Mouse (Mus musculus) stomach, embryonic 16.5 days (tissue): Measurements from ENCODE around the gene Qk. TPM values are rescaled to one million over a fixed set of nuclear protein-coding genes. Genes with fewer than 3 reads are reported as not detected.
A peak's percentile ranks its signal among the peaks of the same experiment; 100 is the strongest.

Experiments
- ATAC-seq: fragments of 200-750 bp; cut with Nextera tagmentation; 2 replicates; pipeline ENCODE4 v1.8.0; 2017; ENCODE audit warnings: moderate number of reproducible peaks, moderate TSS enrichment; ENCODE audit not compliant: insufficient read depth, low FRiP score
- H3K27ac ChIP-seq: fragments of 300-500 bp; sonication (generic); 2 replicates; pipeline ENCODE4 v1.5.1; 2014; ENCODE audit warnings: low read length
- H3K27me3 ChIP-seq: fragments of 300-500 bp; sonication (generic); 2 replicates; pipeline ENCODE4 v1.6.1; 2014; ENCODE audit warnings: low read length, control low read depth, mixed read lengths; ENCODE audit not compliant: control insufficient read depth, insufficient read depth
- H3K36me3 ChIP-seq: fragments of 300-500 bp; sonication (generic); 2 replicates; pipeline ENCODE4 v1.6.1; 2014; ENCODE audit warnings: low read length; ENCODE audit not compliant: control insufficient read depth, insufficient read depth
- H3K4me1 ChIP-seq: fragments of 300-500 bp; sonication (generic); 2 replicates; pipeline ENCODE4 v1.6.1; 2014; ENCODE audit warnings: low read length, control low read depth, mixed read lengths; ENCODE audit not compliant: control insufficient read depth, insufficient read depth
- H3K4me2 ChIP-seq: fragments of 300-500 bp; sonication (generic); 2 replicates; pipeline ENCODE4 v1.6.1; 2014; ENCODE audit warnings: low read depth, low read length, mixed read lengths
- H3K4me3 ChIP-seq: fragments of 300-500 bp; sonication (generic); replicated peaks from 2 replicates; pipeline ENCODE4 v1.5.1; 2014; ENCODE audit warnings: mild to moderate bottlenecking, low read length
- H3K9ac ChIP-seq: fragments of 300-500 bp; sonication (generic); 2 replicates; pipeline ENCODE4 v1.6.1; 2014; ENCODE audit warnings: low read length
- H3K9me3 ChIP-seq: fragments of 300-500 bp; sonication (generic); replicated peaks from 2 replicates; pipeline ENCODE4 v1.6.1; 2016; ENCODE audit warnings: low read length, control low read depth; ENCODE audit not compliant: control insufficient read depth
- WGBS: fragments of 180-500 bp; shearing (Covaris S2); extraction: QIAGEN DNeasy Blood & Tissue Kit; methylation state at CpG from one replicate; pipeline ENCODE4 v1.1.7; 2014; 5-methylcytosine and 5-hydroxymethylcytosine counted together
- polyA plus RNA-seq: library from polyadenylated mRNA; unstranded; fragments of >200 nt; fragmentation: Nextera tagmentation; extraction: Ambion mirVana; gene quantifications from 2 replicates; pipeline ENCODE4 v1.2.1, GENCODE M21; 2015

Gene Qk
- polyA plus RNA-seq, 1 experiment from 2014 or later = 17.1 TPM

DNA sequence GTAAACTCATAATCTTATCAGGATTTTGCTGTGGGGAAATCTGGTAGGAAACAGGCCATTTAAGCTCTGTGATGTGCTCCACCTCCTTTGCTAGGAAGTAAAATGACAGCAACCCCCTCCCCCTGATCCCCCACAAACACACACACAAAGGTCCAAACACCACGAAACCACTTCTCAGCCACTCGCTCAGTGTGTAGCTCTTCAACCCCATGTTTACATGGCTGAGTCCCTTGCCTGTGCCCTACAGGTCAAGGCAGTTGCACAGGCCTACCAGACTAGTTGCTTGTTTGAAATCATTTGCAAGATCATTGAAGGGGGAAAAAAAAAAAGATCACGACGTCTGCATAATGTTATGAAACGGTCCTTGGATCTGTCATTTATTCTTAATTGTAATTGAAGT is 9.8 kb upstream of the Qk start:
- H3K4me3 ChIP-seq = no peak overlapping the region
- WGBS = 55% methylated on average over 5 of the region's 5 CpGs
- peaks cover 2% of the 10 kb centered on the region; the same call in 1 of the 2 replicates for H3K4me1 ChIP-seq
- no peaks in the 10 kb centered on the region for H3K9me3 ChIP-seq
- no peak overlapping the region for H3K9ac ChIP-seq
- no peak overlapping the region for H3K27ac ChIP-seq
- no peak overlapping the region for H3K4me2 ChIP-seq
- no peaks in the 10 kb centered on the region for H3K36me3 ChIP-seq
- no peaks in the 10 kb centered on the region for H3K27me3 ChIP-seq
- ATAC-seq = no peak

DNA sequence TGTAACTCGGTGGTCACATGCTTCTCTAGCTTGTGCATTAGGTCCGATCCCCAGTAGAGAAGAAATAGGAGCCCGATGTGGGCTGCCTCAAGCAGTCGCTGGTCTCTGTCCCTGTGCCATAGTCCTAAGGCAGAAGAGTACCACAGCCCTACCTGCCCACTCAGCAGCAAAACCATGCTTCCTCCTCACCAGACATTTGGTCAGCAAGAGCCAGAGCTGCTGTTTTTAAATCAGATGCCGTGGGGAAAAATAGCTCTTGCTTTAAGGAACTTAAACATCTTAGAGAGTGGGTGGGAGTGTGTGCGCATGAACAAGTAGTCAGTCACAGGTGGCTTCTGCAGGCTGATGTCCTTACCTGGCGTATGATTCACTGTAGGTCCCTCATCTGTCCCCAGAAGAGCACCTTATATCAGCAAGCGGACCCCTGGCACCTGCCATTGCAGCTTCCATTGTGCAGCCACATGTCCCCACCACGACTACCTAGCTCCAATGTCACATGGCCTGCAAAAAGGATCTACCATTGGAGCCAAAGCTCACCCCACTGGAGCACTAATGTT is 9.0 kb upstream of the Qk start:
- Histone ChIP-seq H3K4me3 (no peak overlapping the region), H3K4me1 (no peaks in the 10 kb centered on the region), H3K9ac (no peak overlapping the region), H3K36me3 (no peaks in the 10 kb centered on the region), H3K9me3 (no peaks in the 10 kb centered on the region), H3K4me2 (no peak overlapping the region), H3K27ac (no peak overlapping the region), H3K27me3 (no peaks in the 10 kb centered on the region)
- ATAC-seq = no peak
- 86% methylated on average over 9 of the region's 9 CpGs for WGBS

DNA sequence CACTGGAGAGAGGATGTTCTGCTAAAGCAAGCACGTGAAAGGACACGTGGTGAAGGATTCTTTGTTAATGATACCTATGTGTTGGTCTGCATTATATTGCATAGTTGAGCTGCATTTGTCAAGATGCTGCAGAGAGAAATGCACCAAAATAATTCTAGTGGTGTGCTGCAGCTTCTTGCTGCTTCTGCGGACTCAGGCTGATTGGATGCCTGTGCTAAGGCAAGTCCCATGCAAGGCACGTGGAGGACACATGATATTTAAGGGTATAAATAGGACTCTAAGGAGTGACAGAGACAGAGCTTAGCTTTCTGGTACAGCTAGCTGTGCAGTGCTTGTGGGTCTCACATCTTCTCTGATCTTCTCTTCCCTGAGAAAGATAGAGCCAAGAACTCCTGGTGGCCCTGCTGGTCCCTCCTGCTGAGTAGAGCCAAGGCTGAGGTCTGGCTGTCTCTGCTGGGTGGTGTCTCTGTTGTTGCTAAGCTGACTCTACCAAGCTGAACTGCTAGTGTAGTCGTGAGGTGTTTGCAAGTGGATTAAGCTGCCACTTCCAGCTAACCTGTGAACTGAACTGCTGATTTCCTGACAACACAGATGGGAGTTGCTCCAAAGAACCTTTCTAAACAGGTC is 8.0 kb upstream of the Qk start:
- Histone ChIP-seq H3K9me3 (no peaks in the 10 kb centered on the region), H3K27me3 (no peaks in the 10 kb centered on the region), H3K4me1 (no peaks in the 10 kb centered on the region), H3K4me3 (no peak overlapping the region), H3K4me2 (no peak overlapping the region), H3K36me3 (no peaks in the 10 kb centered on the region), H3K27ac (no peak overlapping the region), H3K9ac (no peak overlapping the region)
- 72% methylated on average over 5 of the region's 5 CpGs for WGBS
- ATAC-seq = no peak

DNA sequence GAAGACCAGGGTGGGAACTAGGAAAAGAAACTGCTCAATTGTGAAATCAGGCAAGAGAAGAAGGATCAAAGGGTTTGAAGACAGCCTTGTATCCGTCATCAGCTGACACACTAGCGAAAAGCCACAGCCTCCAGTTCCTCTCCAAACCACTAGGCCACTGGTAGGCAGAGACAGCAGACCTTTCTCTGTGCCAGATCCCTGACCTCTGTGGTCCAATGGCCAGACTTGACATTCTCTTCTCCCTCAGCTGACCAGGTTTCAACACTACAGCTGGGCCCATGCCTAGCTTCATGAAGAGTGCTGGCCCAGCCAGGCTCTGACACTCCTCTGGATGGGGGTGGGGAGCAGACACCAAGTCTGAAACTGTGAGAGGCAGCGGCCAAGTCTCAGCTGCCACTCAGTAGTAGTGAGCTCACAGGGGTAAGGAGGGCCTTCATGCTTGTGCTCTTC is 7.0 kb upstream of the Qk start:
- H3K4me2 ChIP-seq = no peak overlapping the region
- no peaks in the 10 kb centered on the region; the same call in 1 of the 2 replicates for H3K4me1 ChIP-seq
- no peak overlapping the region for H3K27ac ChIP-seq
- H3K9me3 ChIP-seq = no peaks in the 10 kb centered on the region
- no peaks in the 10 kb centered on the region for H3K36me3 ChIP-seq
- H3K4me3 ChIP-seq = no peak overlapping the region
- 81% methylated on average over 3 of the region's 3 CpGs for WGBS
- ATAC-seq = no peak
- no peak overlapping the region for H3K9ac ChIP-seq
- H3K27me3 ChIP-seq = no peaks in the 10 kb centered on the region

DNA sequence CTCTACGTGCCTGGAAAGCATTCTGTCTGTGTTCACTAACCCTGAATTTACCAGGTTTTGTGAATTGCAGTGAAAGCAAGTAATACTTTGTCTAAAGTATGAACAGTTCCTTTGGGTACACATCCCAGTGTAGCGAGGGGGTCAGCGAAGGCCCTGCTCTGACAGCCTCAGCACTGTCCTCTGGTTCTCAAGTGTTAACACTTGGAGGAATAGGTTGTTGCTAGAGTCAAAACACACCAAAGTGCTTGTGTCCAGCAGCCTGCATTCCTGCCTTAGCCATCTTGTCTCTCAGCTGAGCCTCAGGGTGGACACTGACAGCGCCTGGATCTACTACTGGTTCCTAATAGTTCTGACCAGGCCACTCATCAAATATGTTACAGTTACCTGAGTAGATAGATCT is 6.3 kb upstream of the Qk start:
- Histone ChIP-seq H3K4me3 (no peak overlapping the region), H3K36me3 (no peaks in the 10 kb centered on the region), H3K9ac (no peak overlapping the region), H3K9me3 (no peaks in the 10 kb centered on the region), H3K4me1 (no peaks in the 10 kb centered on the region; the same call in 1 of the 2 replicates), H3K4me2 (no peak overlapping the region), H3K27ac (no peak overlapping the region), H3K27me3 (no peaks in the 10 kb centered on the region)
- WGBS = 97% methylated on average over 4 of the region's 4 CpGs
- no peak for ATAC-seq

DNA sequence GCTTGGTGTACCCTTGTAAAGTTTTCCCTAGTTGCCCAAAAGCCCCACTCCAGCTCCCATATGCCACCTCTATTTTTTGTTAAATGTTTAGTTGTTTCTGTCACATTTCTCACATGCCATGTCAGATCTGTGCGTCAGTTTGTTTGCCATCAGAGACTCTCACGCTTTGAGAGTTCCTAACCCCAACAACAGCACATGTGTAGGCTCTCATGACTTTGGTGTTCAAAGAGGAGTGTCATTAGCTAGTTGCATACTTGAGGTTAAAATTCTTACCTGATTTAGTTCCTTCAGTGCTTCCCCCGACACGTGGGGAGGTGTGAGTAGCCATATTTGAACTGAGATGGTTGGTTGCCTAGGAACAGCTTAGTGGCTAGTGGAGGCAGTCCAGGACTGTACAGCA is 2.1 kb upstream of the Qk start:
- 85% methylated on average over 4 of the region's 4 CpGs for WGBS

DNA sequence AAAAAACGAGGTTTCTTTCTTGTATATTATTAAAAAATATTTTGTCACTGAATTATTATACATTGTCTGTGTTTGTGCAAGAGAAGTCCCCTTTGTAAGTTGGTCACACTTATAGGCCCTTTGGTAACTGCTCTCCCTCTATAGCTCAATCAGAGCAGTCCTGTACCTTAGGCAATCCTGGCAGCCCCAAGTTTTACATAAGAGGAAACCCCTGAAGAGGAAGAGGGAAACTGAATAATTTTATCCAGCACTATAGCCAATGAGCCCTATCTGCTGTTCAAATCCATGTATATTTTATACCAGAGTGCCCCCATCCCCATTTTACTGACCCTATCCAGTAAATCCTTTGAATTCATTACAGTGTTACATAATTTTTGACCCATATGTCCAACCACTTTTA is 1.4 kb upstream of the Qk start:
- Histone ChIP-seq H3K27me3 (no peaks in the 10 kb centered on the region), H3K4me3 (no peak overlapping the region), H3K4me2 (peak overlapping the region; percentile 31; the same call in 1 of the 2 replicates), H3K9ac (no peak overlapping the region), H3K36me3 (no peaks in the 10 kb centered on the region), H3K4me1 (peaks cover 3% of the 10 kb centered on the region), H3K9me3 (no peaks in the 10 kb centered on the region), H3K27ac (no peak overlapping the region)
- WGBS = 43% methylated on average over 1 of the region's 1 CpGs
- no peak for ATAC-seq

More for the DNA sequence above, 2.1 kb upstream of the Qk start:
- Histone ChIP-seq H3K36me3 (no peaks in the 10 kb centered on the region), H3K4me3 (no peak overlapping the region), H3K27ac (no peak overlapping the region), H3K9me3 (no peaks in the 10 kb centered on the region), H3K4me2 (no peak overlapping the region), H3K27me3 (no peaks in the 10 kb centered on the region), H3K4me1 (no peaks in the 10 kb centered on the region; the same call in 1 of the 2 replicates), H3K9ac (no peak overlapping the region)
- no peak for ATAC-seq

DNA sequence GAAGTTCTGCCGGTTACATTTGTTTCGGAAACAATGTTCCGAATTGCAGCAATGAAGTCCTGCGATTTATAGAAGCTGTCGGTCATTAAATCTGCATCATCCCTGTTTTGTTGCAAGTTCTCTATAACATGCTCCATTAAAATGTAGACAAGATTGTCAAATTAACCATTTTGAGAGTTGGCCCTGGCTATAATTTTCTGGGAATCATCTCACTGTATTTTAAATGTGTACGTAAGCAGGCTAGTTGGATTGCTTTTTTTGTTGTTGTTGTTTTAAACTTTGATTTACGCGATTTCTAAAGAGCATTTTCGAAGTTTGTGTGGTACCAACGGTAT is 769 bp upstream of the Qk start:
- WGBS = 22% methylated on average over 10 of the region's 10 CpGs

DNA sequence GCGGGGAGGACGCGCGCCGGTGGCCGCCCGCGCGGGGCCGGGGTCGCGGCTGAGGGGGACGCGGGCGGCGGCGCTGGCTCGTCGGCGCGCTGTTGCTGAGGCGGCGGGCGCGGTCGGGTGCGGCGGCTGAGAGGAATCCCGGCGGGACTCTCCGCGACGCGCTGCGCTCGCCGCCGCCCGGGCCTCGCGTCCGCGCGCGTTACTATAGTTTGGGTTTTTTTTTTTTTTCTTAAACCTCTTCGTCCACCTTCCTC is 296 bp downstream of the Qk start:
- peaks cover 6% of the 10 kb centered on the region for H3K4me1 ChIP-seq
- H3K4me3 ChIP-seq = peak overlapping the region; percentile 89
- H3K9me3 ChIP-seq = no peaks in the 10 kb centered on the region
- WGBS = 1% methylated on average over 35 of the region's 46 CpGs
- H3K9ac ChIP-seq = peak overlapping the region; percentile 98
- no peaks in the 10 kb centered on the region for H3K36me3 ChIP-seq
- peak overlapping the region; percentile 99 for H3K27ac ChIP-seq
- no peaks in the 10 kb centered on the region for H3K27me3 ChIP-seq
- peak overlapping the region; percentile 39 for H3K4me2 ChIP-seq
- ATAC-seq = no peak

More for the DNA sequence above, 769 bp upstream of the Qk start:
- no peaks in the 10 kb centered on the region for H3K9me3 ChIP-seq
- H3K27ac ChIP-seq = peak overlapping the region; percentile 99
- no peak for ATAC-seq
- H3K36me3 ChIP-seq = no peaks in the 10 kb centered on the region
- peak overlapping the region; percentile 98 for H3K9ac ChIP-seq
- H3K27me3 ChIP-seq = no peaks in the 10 kb centered on the region
- peak overlapping the region; percentile 89 for H3K4me3 ChIP-seq
- H3K4me2 ChIP-seq = peak overlapping the region; percentile 59
- H3K4me1 ChIP-seq = peaks cover 3% of the 10 kb centered on the region
